Mouse (Mus musculus) hindbrain, postnatal 0 days (tissue): ENCODE results near the gene Lypd4. TPM values are rescaled to one million over a fixed set of nuclear protein-coding genes. Genes with fewer than 3 reads are reported as not detected.
A peak's percentile ranks its signal among the peaks of the same experiment; 100 is the strongest.
"Not testable (repeated sequence)": the region's sequence is repeated elsewhere in the genome, so short reads cannot be mapped to it uniquely, and the experiment has no call there.

ENCODE experiments used
- ATAC-seq: fragments of 200-750 bp; cut with Nextera tagmentation; 2 replicates; pipeline ENCODE4 v1.8.0; 2017; ENCODE audit warnings: mild to moderate bottlenecking, moderate TSS enrichment, moderate library complexity
- DNase-seq: peaks from one replicate; pipeline ENCODE4 v3.0.0-alpha.2; 2015; ENCODE audit warnings: low spot score
- H3K27ac ChIP-seq: fragments of 300-500 bp; sonication (generic); 2 replicates; pipeline ENCODE4 v1.5.1; 2014; ENCODE audit warnings: mild to moderate bottlenecking
- H3K27me3 ChIP-seq: fragments of 300-500 bp; sonication (generic); 2 replicates; pipeline ENCODE4 v1.6.1; 2014; ENCODE audit warnings: low read length, mixed read lengths; ENCODE audit not compliant: insufficient read depth
- H3K36me3 ChIP-seq: fragments of 300-500 bp; sonication (generic); 2 replicates; pipeline ENCODE4 v1.6.1; 2014; ENCODE audit warnings: low read length, mixed read lengths; ENCODE audit not compliant: insufficient read depth
- H3K4me1 ChIP-seq: fragments of 300-500 bp; sonication (generic); 2 replicates; pipeline ENCODE4 v1.6.1; 2014; ENCODE audit warnings: antibody characterized with exemption, low read length, mixed read lengths; ENCODE audit not compliant: insufficient read depth
- H3K4me2 ChIP-seq: fragments of 300-500 bp; sonication (generic); 2 replicates; pipeline ENCODE4 v1.6.1; 2014; ENCODE audit warnings: low read depth, mild to moderate bottlenecking, low read length, moderate library complexity, mixed read lengths
- H3K4me3 ChIP-seq: fragments of 300-500 bp; sonication (generic); 2 replicates; pipeline ENCODE4 v1.5.1; 2014; ENCODE audit warnings: low read length
- H3K9ac ChIP-seq: fragments of 300-500 bp; sonication (generic); replicated peaks from 2 replicates; pipeline ENCODE4 v1.6.1; 2014; ENCODE audit warnings: mild to moderate bottlenecking, low read length, moderate library complexity, mixed read lengths
- H3K9me3 ChIP-seq: fragments of 300-500 bp; sonication (generic); 2 replicates; pipeline ENCODE4 v1.6.1; 2016; ENCODE audit warnings: low read length, mixed read lengths
- CTCF ChIP-seq: IDR thresholded peaks from 2 replicates; pipeline ENCODE4 v1.5.1; 2016; ENCODE audit warnings: antibody characterized with exemption, control low read depth, low read depth
- WGBS: fragments of 180-500 bp; shearing (Covaris S2); extraction: QIAGEN DNeasy Blood & Tissue Kit; methylation state at CpG from one replicate; pipeline ENCODE4 v1.1.7; 2014; 5-methylcytosine and 5-hydroxymethylcytosine counted together
- polyA plus RNA-seq: library from polyadenylated mRNA; unstranded; fragments of >200 nt; fragmentation: Nextera tagmentation; extraction: Ambion mirVana; gene quantifications from 2 replicates; pipeline ENCODE4 v1.2.1, GENCODE M21; 2015
- total RNA-seq: library from RNA; depleted of rRNA; stranded (reverse); fragments of >200 nt; gene quantifications from 2 replicates; pipeline ENCODE4 v1.2.3, GENCODE M21; 2014

Lypd4 gene
- total and polyA plus RNA-seq, 2 experiments from 2014 or later: not detected

GRCm38 (mm10) chr7:24850162-24850561 lies 19.6 kb downstream of the Lypd4 start:
- WGBS: 23% methylated on average over 5 of the region's 5 CpGs
- no peak for TF ChIP-seq CTCF
- Histone ChIP-seq H3K4me1 (no peaks in the 10 kb centered on the region), H3K9ac (no peak overlapping the region), H3K27me3 (no peaks in the 10 kb centered on the region), H3K27ac (no peak overlapping the region), H3K36me3 (no peaks in the 10 kb centered on the region), H3K4me2 (no peak overlapping the region), H3K4me3 (no peak overlapping the region), H3K9me3 (no peaks in the 10 kb centered on the region)
- no peak for ATAC-seq
- peak; percentile 9 for DNase-seq

DNA sequence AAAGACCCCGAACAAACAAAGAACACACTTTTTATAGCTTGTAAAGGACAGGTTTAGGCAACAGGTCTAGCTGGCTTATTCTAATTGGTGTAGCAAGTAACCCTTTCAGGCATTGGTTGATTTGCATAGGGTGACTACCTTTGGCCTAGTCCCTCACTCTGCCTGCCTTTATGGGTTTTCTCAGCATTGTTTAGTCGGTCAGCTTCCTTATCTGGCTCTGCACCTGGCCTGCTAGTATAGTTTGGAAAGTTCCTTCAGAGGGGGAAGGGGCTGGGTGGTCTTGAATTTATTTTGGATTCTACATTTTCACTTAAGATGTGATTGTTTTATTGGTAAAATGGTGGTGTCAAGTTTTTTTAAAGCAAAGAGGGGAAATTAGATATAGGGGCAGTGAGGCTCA lies 23.2 kb downstream of the Lypd4 start:
- not testable (repeated sequence) for H3K4me1 ChIP-seq, H3K9ac ChIP-seq, H3K27me3 ChIP-seq, H3K4me3 ChIP-seq, H3K4me2 ChIP-seq, H3K36me3 ChIP-seq, H3K27ac ChIP-seq, H3K9me3 ChIP-seq, DNase-seq, ATAC-seq
- WGBS: 51% methylated on average over 2 of the region's 2 CpGs

DNA sequence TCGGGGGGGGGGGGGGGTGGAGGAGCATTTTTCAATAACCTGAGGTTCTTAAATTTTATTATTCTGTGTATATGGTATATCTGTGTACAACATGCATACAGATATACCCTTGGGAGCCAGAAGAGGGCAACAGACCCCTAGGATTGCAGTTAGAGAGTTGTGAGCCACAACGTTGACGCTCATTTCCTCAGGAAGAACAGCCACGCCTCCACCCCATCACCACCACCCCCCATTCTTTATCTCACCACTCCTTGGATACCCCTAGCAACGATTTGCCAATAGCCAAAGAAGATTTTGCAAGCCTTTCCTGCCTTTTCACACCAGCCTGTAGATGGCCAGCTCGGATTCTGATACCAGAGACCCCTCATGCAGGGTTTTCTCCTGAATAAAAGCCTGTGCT lies 24.0 kb downstream of the Lypd4 start:
- 3% methylated on average over 6 of the region's 6 CpGs for WGBS
- H3K27ac ChIP-seq: no peak overlapping the region

DNA sequence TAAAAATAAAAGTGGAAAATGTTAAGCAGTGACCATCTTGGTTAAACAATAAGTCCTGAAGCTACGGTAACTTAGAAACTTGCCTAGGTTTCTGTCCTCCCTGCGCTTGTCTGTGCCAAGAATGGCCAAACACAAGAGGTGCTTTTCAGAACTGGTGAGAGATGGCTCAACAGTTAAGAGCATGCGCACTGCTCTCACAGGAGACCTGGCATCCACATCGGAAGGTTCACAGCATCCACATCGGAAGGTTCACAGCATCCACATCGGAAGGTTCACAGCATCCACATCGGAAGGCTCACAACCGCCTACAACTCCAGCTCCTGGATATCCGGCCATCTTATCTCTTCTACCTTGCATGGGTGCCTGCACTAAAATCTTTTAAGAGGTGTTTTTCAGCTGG lies 24.6 kb downstream of the Lypd4 start:
- Histone ChIP-seq H3K27ac (no peak overlapping the region), H3K4me2 (no peak overlapping the region), H3K4me1 (no peaks in the 10 kb centered on the region), H3K27me3 (no peaks in the 10 kb centered on the region), H3K4me3 (no peak overlapping the region), H3K36me3 (no peaks in the 10 kb centered on the region), H3K9ac (no peak overlapping the region), H3K9me3 (no peaks in the 10 kb centered on the region)
- 86% methylated on average over 9 of the region's 9 CpGs for WGBS
- no peak for ATAC-seq
- no peak for DNase-seq
- TF ChIP-seq CTCF: no peak

More for the DNA sequence above, 24.0 kb downstream of the Lypd4 start:
- H3K36me3 ChIP-seq: no peaks in the 10 kb centered on the region
- no peaks in the 10 kb centered on the region for H3K9me3 ChIP-seq
- no peak overlapping the region for H3K4me2 ChIP-seq
- DNase-seq (peak; percentile 54), ATAC-seq (0 out of 2 replicates have a peak, but pooled peaks have one; percentile 53)
- no peak overlapping the region for H3K9ac ChIP-seq
- H3K27me3 ChIP-seq: no peaks in the 10 kb centered on the region
- peak; percentile 44 for TF ChIP-seq CTCF
- H3K4me3 ChIP-seq: no peak overlapping the region
- H3K4me1 ChIP-seq: no peaks in the 10 kb centered on the region

DNA sequence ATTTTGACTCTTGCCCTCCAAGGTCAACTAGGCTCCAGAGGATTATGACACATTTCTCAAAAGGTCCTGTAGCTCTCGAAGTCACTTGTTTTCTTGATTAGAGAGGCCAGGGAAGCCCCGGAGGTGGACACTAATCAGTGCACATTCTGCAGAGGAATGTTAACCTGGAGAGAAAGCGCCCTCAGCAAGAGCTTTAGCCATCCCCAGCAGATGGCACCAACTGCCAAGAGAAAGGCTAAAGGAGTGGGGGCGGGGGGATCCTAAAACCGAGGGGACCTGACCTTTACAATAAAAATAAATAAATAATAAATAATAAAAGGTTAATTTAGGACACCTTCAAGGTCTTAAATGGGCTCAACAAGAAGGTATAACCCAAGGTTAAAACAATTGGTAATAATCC lies 25.6 kb downstream of the Lypd4 start:
- ATAC-seq (no peak), DNase-seq (no peak)
- H3K27ac ChIP-seq: no peak overlapping the region
- H3K4me2 ChIP-seq: no peak overlapping the region
- H3K9me3 ChIP-seq: no peaks in the 10 kb centered on the region
- no peak for TF ChIP-seq CTCF
- H3K9ac ChIP-seq: no peak overlapping the region
- H3K4me1 ChIP-seq: no peaks in the 10 kb centered on the region
- no peak overlapping the region for H3K4me3 ChIP-seq
- WGBS: 45% methylated on average over 5 of the region's 5 CpGs
- no peaks in the 10 kb centered on the region for H3K36me3 ChIP-seq
- no peaks in the 10 kb centered on the region for H3K27me3 ChIP-seq

DNA sequence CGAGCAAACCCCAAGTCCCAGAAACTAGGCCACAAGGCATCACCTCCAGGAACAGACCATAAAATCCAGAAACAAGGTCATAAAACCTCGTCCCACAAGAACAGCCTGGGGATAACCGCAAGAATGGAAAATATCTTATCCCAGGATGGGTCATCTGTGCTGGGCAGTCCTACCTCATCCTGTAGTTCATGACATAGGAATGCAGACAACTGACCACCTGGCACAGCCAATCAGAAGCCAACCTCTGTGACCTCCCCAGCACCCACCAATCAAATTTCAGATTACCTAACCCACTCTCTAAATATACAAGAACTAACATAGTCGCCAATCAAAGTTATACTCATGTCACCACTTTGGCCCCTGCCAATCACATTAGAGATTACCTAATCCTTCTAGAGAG lies 28.7 kb downstream of the Lypd4 start:
- no peak overlapping the region for H3K4me3 ChIP-seq
- H3K9me3 ChIP-seq: no peaks in the 10 kb centered on the region
- H3K4me1 ChIP-seq: no peaks in the 10 kb centered on the region
- no peaks in the 10 kb centered on the region for H3K27me3 ChIP-seq
- no peak for DNase-seq
- 81% methylated on average over 4 of the region's 4 CpGs for WGBS
- no peaks in the 10 kb centered on the region for H3K36me3 ChIP-seq
- H3K4me2 ChIP-seq: no peak overlapping the region
- no peak for ATAC-seq
- no peak for TF ChIP-seq CTCF
- no peak overlapping the region for H3K27ac ChIP-seq
- no peak overlapping the region for H3K9ac ChIP-seq

DNA sequence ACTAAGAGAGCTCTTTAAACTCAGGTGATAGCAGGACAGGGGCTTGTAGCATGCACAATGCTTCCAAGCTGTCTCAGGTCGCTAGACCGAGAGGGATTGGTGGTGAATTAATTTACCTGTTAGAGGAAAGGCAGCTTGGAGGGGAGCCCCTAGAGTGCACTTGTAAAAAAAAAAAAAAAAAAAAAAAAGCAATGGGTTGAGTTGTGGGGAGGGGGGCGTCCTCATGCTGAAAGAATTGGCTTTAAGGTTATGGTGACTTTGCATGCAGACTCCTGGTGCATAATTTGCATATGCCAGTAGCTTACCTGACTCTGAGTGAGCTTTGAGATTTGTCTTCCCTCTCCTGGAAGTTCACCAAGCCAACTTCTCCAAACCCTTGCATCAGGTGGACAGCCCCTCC lies 29.4 kb downstream of the Lypd4 start:
- TF ChIP-seq CTCF: no peak
- ATAC-seq: no peak
- no peak for DNase-seq
- Histone ChIP-seq H3K27me3 (no peaks in the 10 kb centered on the region), H3K9me3 (no peaks in the 10 kb centered on the region), H3K36me3 (no peaks in the 10 kb centered on the region), H3K4me3 (no peak overlapping the region), H3K9ac (no peak overlapping the region), H3K4me1 (no peaks in the 10 kb centered on the region), H3K27ac (no peak overlapping the region), H3K4me2 (no peak overlapping the region)
- WGBS: 53% methylated on average over 3 of the region's 3 CpGs

DNA sequence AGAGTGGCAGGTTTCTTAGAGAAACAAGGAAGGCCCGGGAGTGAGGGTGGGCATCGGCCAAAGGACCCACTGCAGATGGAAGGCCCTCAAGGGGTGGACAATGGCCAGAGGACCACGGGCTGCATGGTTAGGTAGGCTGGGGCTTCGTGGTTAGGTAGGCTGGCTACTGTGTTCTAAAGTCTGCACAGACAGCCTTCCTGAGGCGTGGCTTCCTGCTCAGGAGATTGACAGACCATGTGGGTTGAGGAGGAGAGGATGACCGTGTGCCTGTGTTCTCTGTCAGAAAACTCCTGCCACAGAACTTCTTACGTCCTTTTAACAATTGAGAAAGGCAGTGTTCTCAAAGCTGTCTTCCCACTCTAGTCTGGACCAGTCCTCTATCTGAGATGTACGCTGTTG lies 30.3 kb downstream of the Lypd4 start:
- H3K4me1 ChIP-seq: no peaks in the 10 kb centered on the region
- no peak for ATAC-seq
- H3K27me3 ChIP-seq: no peaks in the 10 kb centered on the region
- WGBS: 81% methylated on average over 8 of the region's 8 CpGs
- H3K9me3 ChIP-seq: no peaks in the 10 kb centered on the region
- no peak for TF ChIP-seq CTCF
- H3K9ac ChIP-seq: no peak overlapping the region
- no peaks in the 10 kb centered on the region for H3K36me3 ChIP-seq
- no peak overlapping the region for H3K4me2 ChIP-seq
- no peak for DNase-seq
- H3K4me3 ChIP-seq: no peak overlapping the region
- no peak overlapping the region for H3K27ac ChIP-seq

DNA sequence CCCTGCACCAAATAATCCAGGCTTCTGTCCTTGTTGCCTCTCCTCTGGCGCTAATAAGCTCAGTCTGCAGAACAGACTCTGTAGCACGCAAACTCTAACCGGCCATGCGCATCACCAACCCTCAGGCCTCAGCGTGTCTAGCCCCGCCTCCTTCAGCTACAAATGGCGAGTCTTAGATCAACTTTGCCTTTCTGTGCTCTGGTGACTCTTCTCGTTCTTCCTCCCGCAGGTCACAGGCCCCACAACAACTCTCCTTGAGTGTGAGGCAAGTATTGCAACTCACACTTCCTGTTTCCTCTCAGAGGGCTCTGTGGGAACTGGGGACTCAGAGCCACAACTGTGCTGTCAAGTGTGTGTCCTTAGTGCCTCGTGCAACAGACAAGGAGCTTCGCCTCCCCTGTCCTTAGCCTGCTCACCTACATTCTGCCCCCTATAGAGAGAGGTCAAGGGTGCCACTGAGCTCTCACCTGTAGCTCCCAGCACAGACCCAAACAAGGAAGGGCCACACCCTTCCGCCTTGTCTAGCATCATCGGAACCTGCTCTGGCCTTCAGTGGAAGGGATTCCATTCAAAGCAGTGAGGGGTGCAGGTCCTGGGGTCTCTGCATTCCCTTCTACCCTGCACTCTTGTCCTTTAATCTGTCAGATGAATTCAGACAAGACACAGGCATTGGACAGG lies 30.9 kb downstream of the Lypd4 start:
- not testable (repeated sequence) for H3K36me3 ChIP-seq, ATAC-seq, H3K4me1 ChIP-seq, H3K27me3 ChIP-seq, H3K4me3 ChIP-seq, H3K9ac ChIP-seq, H3K4me2 ChIP-seq, DNase-seq, H3K27ac ChIP-seq, H3K9me3 ChIP-seq
- WGBS: 66% methylated on average over 12 of the region's 13 CpGs
